Mouse (Mus musculus) kidney, embryonic 15.5 days (tissue): ENCODE measurements at regions not wholly inside any gene's neighbourhood (a gene's known extent, or its start where the extent isn't known, plus 50 kb on each side); places are given as distances from the start of the nearest gene placed in this dataset.

Experiments
- ATAC-seq: fragments of 200-750 bp; cut with Nextera tagmentation; replicated peaks from 2 replicates; pipeline ENCODE4 v1.8.0; 2017; ENCODE audit warnings: moderate TSS enrichment; ENCODE audit not compliant: low FRiP score
- H3K27ac ChIP-seq: fragments of 300-500 bp; sonication (generic); 2 replicates; pipeline ENCODE4 v1.5.1; 2015; ENCODE audit warnings: mild to moderate bottlenecking, inconsistent platforms
- H3K27me3 ChIP-seq: fragments of 300-500 bp; sonication (generic); 2 replicates; pipeline ENCODE4 v1.6.1; 2015; ENCODE audit warnings: inconsistent platforms
- H3K36me3 ChIP-seq: fragments of 300-500 bp; sonication (generic); 2 replicates; pipeline ENCODE4 v1.6.1; 2015; ENCODE audit warnings: inconsistent platforms
- H3K4me1 ChIP-seq: fragments of 300-500 bp; sonication (generic); 2 replicates; pipeline ENCODE4 v1.6.1; 2015; ENCODE audit warnings: inconsistent platforms
- H3K4me2 ChIP-seq: fragments of 300-500 bp; sonication (generic); 2 replicates; pipeline ENCODE4 v1.6.1; 2015; ENCODE audit warnings: moderate library complexity, mild to moderate bottlenecking, inconsistent platforms
- H3K4me3 ChIP-seq: fragments of 300-500 bp; sonication (generic); replicated peaks from 2 replicates; pipeline ENCODE4 v1.5.1; 2015; ENCODE audit warnings: mild to moderate bottlenecking, inconsistent platforms
- H3K9ac ChIP-seq: fragments of 300-500 bp; sonication (generic); 2 replicates; pipeline ENCODE4 v1.6.1; 2015; ENCODE audit warnings: mild to moderate bottlenecking, inconsistent platforms
- H3K9me3 ChIP-seq: fragments of 300-500 bp; sonication (generic); replicated peaks from 2 replicates; pipeline ENCODE4 v1.6.1; 2016; ENCODE audit warnings: inconsistent platforms
- WGBS: fragments of 180-500 bp; shearing (Covaris S2); methylation state at CpG from one replicate; pipeline ENCODE4 v1.1.7; 2015; ENCODE audit warnings: mixed read lengths; 5-methylcytosine and 5-hydroxymethylcytosine counted together

- Histone ChIP-seq H3K27ac (no peak overlapping the region), H3K9ac (no peak overlapping the region), H3K4me2 (no peak overlapping the region), H3K27me3 (no peaks in the 10 kb centered on the region), H3K4me1 (peaks cover 16% of the 10 kb centered on the region; the same call in 1 of the 2 replicates), H3K4me3 (no peak overlapping the region), H3K36me3 (no peaks in the 10 kb centered on the region), H3K9me3 (no peaks in the 10 kb centered on the region)
- WGBS = 85% methylated on average over 7 of the region's 7 CpGs
- ATAC-seq = no peak
Observed at GRCm38 (mm10) chr12:70710311-70710710, 115.0 kb upstream of the Frmd6 start.

DNA sequence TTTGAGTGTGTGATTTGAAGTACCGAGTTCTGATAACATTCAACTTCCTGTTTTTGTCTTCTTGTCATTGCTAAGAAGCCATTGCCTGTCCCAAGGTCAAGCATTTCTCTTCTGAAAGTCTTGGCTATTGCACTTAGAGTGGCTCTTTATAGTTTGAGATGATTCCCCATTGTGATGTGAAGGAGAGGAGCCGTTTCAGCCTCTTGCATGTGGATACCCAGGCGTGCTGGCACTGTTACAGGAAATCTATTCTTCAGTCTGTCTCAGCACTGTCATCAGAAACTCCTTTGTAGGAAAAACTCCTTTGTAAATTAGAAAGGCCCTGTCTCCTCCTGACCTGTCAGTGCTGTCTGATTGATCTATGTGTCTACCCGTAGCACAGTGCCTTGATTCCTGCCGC, 114.3 kb upstream of the Frmd6 start:
- 68% methylated on average over 5 of the region's 5 CpGs for WGBS
- Histone ChIP-seq H3K27ac (no peak overlapping the region), H3K4me2 (no peak overlapping the region), H3K4me1 (peaks cover 16% of the 10 kb centered on the region; the same call in 1 of the 2 replicates), H3K27me3 (no peaks in the 10 kb centered on the region), H3K4me3 (no peak overlapping the region), H3K9me3 (no peaks in the 10 kb centered on the region), H3K36me3 (no peaks in the 10 kb centered on the region), H3K9ac (no peak overlapping the region)
- ATAC-seq = no peak

GRCm38 (mm10) chr12:70712322-70713024, 112.8 kb upstream of the Frmd6 start:
- Histone ChIP-seq H3K27me3 (no peaks in the 10 kb centered on the region), H3K4me3 (no peak overlapping the region), H3K4me1 (peaks cover 16% of the 10 kb centered on the region; the same call in 1 of the 2 replicates), H3K27ac (peak overlapping the region; percentile 9), H3K4me2 (no peak overlapping the region), H3K36me3 (no peaks in the 10 kb centered on the region), H3K9me3 (no peaks in the 10 kb centered on the region), H3K9ac (no peak overlapping the region)
- ATAC-seq = no peak
- WGBS = 24% methylated on average over 5 of the region's 5 CpGs

DNA sequence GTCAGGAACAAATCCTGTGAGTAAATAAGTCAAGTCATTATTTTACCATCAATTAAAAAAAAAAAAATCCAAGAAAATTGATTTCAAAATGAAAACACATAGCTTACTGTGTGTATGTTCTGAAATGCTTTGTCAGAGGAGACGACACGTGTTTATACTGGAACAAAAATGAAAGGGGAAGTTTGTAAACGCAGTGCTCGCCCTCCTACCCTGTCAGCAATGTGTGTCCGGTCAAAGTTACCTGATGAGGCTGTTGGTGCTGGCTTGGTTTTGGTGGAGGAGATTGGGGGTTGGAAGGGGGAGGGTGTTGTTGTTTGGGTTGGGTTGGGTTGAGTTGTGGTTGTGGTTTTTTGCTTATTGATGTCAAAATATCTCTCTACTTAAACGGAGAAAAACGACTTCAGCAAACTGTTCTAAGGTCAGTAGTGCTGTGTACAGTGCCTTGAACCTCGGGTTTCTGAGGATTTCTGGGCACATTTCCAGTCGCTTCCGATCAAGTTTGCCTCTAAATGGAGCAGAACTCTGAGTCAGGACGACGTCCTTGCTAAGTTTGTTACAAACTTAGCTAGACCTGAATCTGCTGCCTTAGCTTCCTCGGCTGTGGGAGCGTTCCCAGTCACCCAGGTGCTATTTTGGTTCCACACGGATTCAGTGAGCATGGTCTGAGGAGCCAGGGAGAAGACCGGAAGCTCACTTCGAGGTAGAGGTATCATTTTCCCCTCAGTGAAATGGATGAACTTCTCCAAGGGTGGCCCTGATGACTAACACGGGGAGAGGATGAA, 111.6 kb upstream of the Frmd6 start:
- H3K9ac ChIP-seq = no peak overlapping the region
- WGBS = 57% methylated on average over 18 of the region's 18 CpGs
- H3K4me3 ChIP-seq = no peak overlapping the region
- no peak overlapping the region for H3K4me2 ChIP-seq
- H3K9me3 ChIP-seq = no peaks in the 10 kb centered on the region
- no peak overlapping the region for H3K27ac ChIP-seq
- no peak for ATAC-seq
- no peaks in the 10 kb centered on the region for H3K36me3 ChIP-seq
- no peaks in the 10 kb centered on the region for H3K27me3 ChIP-seq
- peaks cover 16% of the 10 kb centered on the region; the same call in 1 of the 2 replicates for H3K4me1 ChIP-seq

GRCm38 (mm10) chr12:70714281-70714679, 111.0 kb upstream of the Frmd6 start:
- ATAC-seq = no peak
- H3K4me1 ChIP-seq = peaks cover 16% of the 10 kb centered on the region; the same call in 1 of the 2 replicates
- no peak overlapping the region for H3K27ac ChIP-seq
- H3K4me3 ChIP-seq = no peak overlapping the region
- H3K9me3 ChIP-seq = no peaks in the 10 kb centered on the region
- H3K27me3 ChIP-seq = no peaks in the 10 kb centered on the region
- H3K4me2 ChIP-seq = no peak overlapping the region
- WGBS = 62% methylated on average over 11 of the region's 11 CpGs
- no peak overlapping the region for H3K9ac ChIP-seq
- no peaks in the 10 kb centered on the region for H3K36me3 ChIP-seq

DNA sequence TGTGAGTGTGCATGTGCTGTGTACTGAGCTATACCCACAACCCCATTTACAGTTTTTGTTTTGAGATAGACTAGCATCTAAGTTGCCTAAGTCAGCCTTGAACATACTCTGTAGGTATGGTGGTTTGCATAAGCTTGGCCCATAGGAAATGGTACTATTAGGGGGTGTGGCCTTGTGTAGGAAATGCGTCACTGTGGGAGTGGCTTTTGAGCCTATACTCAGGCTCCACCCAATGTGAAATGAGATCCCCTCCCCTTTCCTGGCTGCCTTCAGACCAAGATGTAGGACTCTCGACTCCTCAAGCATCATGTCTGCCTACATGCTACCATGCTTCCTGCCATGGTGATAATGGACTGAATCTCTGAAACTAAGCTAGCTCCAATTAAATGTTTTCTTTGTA, 109.5 kb upstream of the Frmd6 start:
- Histone ChIP-seq H3K27me3 (no peaks in the 10 kb centered on the region), H3K36me3 (no peaks in the 10 kb centered on the region), H3K9ac (no peak overlapping the region), H3K4me3 (no peak overlapping the region), H3K27ac (no peak overlapping the region), H3K9me3 (no peaks in the 10 kb centered on the region), H3K4me1 (peaks cover 16% of the 10 kb centered on the region; the same call in 1 of the 2 replicates), H3K4me2 (no peak overlapping the region)
- ATAC-seq = no peak
- WGBS = 90% methylated on average over 2 of the region's 2 CpGs

- Histone ChIP-seq H3K27me3 (no peaks in the 10 kb centered on the region), H3K9ac (no peak overlapping the region), H3K27ac (no peak overlapping the region), H3K4me3 (no peak overlapping the region), H3K4me2 (no peak overlapping the region), H3K4me1 (peaks cover 7% of the 10 kb centered on the region; the same call in 1 of the 2 replicates), H3K36me3 (no peaks in the 10 kb centered on the region), H3K9me3 (no peaks in the 10 kb centered on the region)
- ATAC-seq = no peak
- 67% methylated on average over 1 of the region's 1 CpGs for WGBS
Observed at GRCm38 (mm10) chr12:70718602-70719001, 106.7 kb upstream of the Frmd6 start.

DNA sequence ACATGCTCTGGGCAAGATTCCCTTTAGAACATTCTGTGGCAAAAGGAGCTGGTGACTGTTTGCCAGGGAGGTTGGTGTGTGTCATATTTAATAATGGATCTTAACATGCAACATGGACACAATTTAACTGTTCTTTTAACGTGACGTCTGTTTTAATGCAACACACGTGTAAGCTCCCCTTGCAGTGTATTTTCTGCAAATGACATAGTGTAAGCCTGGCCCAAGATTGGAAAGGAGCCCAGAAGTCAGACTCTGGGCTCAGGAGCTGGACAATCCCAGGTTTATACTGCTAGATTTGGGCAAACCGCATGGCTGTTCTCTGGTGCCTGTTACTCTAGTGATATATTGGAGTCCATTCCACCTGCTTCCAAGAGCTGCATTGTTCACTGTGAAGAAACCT, 106.1 kb upstream of the Frmd6 start:
- Histone ChIP-seq H3K27me3 (no peaks in the 10 kb centered on the region), H3K4me3 (no peak overlapping the region), H3K4me2 (no peak overlapping the region), H3K9me3 (no peaks in the 10 kb centered on the region), H3K36me3 (no peaks in the 10 kb centered on the region), H3K4me1 (peaks cover under 1% of the 10 kb centered on the region; the same call in 1 of the 2 replicates), H3K9ac (no peak overlapping the region), H3K27ac (no peak overlapping the region)
- 79% methylated on average over 4 of the region's 4 CpGs for WGBS
- ATAC-seq = no peak

GRCm38 (mm10) chr12:70720178-70720894, 105.0 kb upstream of the Frmd6 start:
- H3K9ac ChIP-seq = no peak overlapping the region
- no peaks in the 10 kb centered on the region for H3K27me3 ChIP-seq
- no peak for ATAC-seq
- H3K4me1 ChIP-seq = no peaks in the 10 kb centered on the region
- H3K27ac ChIP-seq = no peak overlapping the region
- 83% methylated on average over 12 of the region's 12 CpGs for WGBS
- no peak overlapping the region for H3K4me3 ChIP-seq
- H3K36me3 ChIP-seq = no peaks in the 10 kb centered on the region
- no peaks in the 10 kb centered on the region for H3K9me3 ChIP-seq
- no peak overlapping the region for H3K4me2 ChIP-seq

- no peak overlapping the region for H3K4me3 ChIP-seq
- H3K9me3 ChIP-seq = no peaks in the 10 kb centered on the region
- H3K27me3 ChIP-seq = no peaks in the 10 kb centered on the region
- H3K9ac ChIP-seq = no peak overlapping the region
- peaks cover 14% of the 10 kb centered on the region for H3K4me1 ChIP-seq
- H3K36me3 ChIP-seq = no peaks in the 10 kb centered on the region
- no peak overlapping the region for H3K27ac ChIP-seq
- H3K4me2 ChIP-seq = no peak overlapping the region
- no peak for ATAC-seq
- 82% methylated on average over 1 of the region's 1 CpGs for WGBS
Observed at GRCm38 (mm10) chr12:70725326-70725725, 100.0 kb upstream of the Frmd6 start.

DNA sequence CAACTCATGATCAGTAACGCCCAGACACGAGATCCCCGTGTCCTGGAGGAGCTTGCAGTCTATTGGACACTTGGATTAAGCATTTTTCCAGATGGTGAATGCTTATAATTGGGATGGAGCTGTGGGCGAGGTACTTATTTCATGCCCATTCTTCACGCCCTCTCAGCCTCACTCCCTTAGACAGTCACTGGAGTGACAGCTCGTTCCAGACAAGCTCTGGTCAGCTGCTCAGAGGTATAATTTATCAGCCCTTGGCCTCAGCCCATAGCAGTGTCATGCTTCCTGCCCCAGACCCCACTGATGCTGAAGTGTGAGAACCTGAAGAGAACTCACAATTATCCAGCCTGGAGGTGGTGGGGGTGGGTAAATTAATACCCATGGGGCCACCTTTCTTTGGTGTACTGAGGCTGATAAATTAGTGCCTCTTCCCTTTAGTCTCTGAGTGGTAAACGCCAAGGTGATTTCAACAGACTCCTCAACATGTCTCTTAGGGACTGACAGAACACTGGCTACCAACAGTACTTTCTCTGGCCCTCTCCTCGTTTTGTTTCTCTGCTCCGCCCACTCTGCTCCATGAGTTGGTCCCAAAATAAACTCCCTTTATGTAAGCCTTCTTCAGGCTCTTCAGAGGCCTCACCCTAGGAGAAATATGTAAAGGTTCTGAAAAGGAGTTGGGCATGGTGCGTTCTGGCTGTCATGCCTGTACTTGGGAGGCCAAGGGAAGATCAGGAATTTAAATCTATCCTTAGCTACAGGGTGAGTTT, 97.6 kb upstream of the Frmd6 start:
- Histone ChIP-seq H3K4me3 (no peak overlapping the region), H3K4me1 (peaks cover 19% of the 10 kb centered on the region), H3K4me2 (no peak overlapping the region), H3K27ac (no peak overlapping the region), H3K27me3 (no peaks in the 10 kb centered on the region), H3K9me3 (no peaks in the 10 kb centered on the region), H3K36me3 (no peaks in the 10 kb centered on the region), H3K9ac (no peak overlapping the region)
- 57% methylated on average over 10 of the region's 10 CpGs for WGBS
- no peak for ATAC-seq
